Mouse (Mus musculus): ENCODE data around the gene Ldb3.

GRCm38 (mm10) chr14:34570294-34570693, 18.2 kb downstream of the Ldb3 start:
- TF ChIP-seq RAD21 (IDR thresholded peaks at IDR 0.05; ENCODE audit: low read depth, low read length) (peak; percentile 89), USF2 (IDR thresholded peaks at IDR 0.05; ENCODE audit: borderline replicate concordance in 1 of 2, insufficient read depth in 1 of 2, low read depth in 1 of 2, low read length in 2 of 2) (no peak), CTCF (IDR thresholded peaks at IDR 0.05 in 2 of 3, conservative IDR thresholded peaks at IDR 0.05 in 1 of 3; ENCODE audit: control insufficient read depth in 1 of 3, insufficient read depth in 1 of 3, low read depth in 2 of 3, low read length in 3 of 3, poor library complexity in 1 of 3, severe bottlenecking in 1 of 3) (peak; percentile 71 to 92 (median 85)), TAL1 (IDR thresholded peaks at IDR 0.05; ENCODE audit: low read length) (no peak), MEF2A (IDR thresholded peaks at IDR 0.05; ENCODE audit: extremely low read depth, insufficient replicate concordance, low read depth, low read length, poor library complexity, severe bottlenecking) (no peak), MAZ (IDR thresholded peaks at IDR 0.05; ENCODE audit: low read depth, low read length) (no peak), TCF12 (IDR thresholded peaks at IDR 0.05; ENCODE audit: low read depth, low read length) (no peak), MYC (IDR thresholded peaks at IDR 0.05; ENCODE audit: low read depth, low read length) (no peak), POLR2A (IDR thresholded peaks at IDR 0.05; ENCODE audit: control insufficient read depth in 1 of 2, insufficient read depth in 1 of 2, low read depth in 1 of 2, low read length in 2 of 2, poor library complexity in 1 of 2) (no peak), USF1 (IDR thresholded peaks at IDR 0.05; ENCODE audit: low read depth, low read length) (no peak), E2F4 (IDR thresholded peaks at IDR 0.05; ENCODE audit: borderline replicate concordance, low read depth, low read length) (no peak), SIN3A (IDR thresholded peaks at IDR 0.05; ENCODE audit: low read length) (no peak), HCFC1 (IDR thresholded peaks at IDR 0.05; ENCODE audit: low read depth, low read length) (no peak)
